9 mouse cellular contexts compared by ENCODE assay signal in the genomic region with DNA sequence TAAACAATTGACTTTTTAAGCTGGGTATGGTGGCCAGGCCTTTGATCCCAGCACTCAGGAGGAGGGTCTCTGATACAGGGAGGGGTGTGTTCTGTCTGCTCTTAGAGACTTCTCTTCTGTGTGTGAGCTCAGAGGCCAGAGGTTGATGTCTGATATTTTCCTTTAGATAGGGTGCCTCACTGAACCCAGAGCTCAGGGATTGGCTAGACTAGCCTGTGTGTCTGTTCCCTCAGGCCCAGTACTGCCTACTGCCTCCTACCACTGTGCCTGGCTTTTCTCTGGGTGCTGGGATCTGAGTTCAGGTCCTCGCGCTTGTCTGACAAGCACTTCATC. TPM values are rescaled to one million over a fixed set of nuclear protein-coding genes. Genes with fewer than 3 reads are reported as not detected.
DNase-seq lines count a peak whose midpoint lies in the region; ATAC-seq and TF ChIP-seq lines count a peak whose summit lies in the region.
"Had no signal": no experiment of that assay in that cellular context is flagged by ENCODE, and none has a peak within 500 bp of the region (broad histone marks: within the 10 kb centered on the region; RNA-seq: fewer than 3 reads in every experiment).

No protein-coding gene starts in this region.

- no peak for TF ChIP-seq EP300 in liver, embryonic 14.5 days (IDR thresholded peaks at IDR 0.05; ENCODE audit: low read depth)

- peaks cover 21% of the 10 kb centered on the region for H3K4me1 ChIP-seq in heart, embryonic 12.5 days (replicated peaks)
- peaks cover 28 to 50% of the 10 kb centered on the region in 2 experiments for H3K4me1 ChIP-seq in liver, embryonic 14.5 days (replicated peaks; ENCODE audit: control insufficient read depth in 2 of 2, insufficient read depth in 2 of 2, low read length in 1 of 2)

- WGBS in heart, embryonic 12.5 days, result 89% methylated on average over 2 of the region's 2 CpGs
- WGBS in liver, embryonic 14.5 days (ENCODE audit: insufficient replicate concordance), result 66% methylated on average over 2 of the region's 2 CpGs

- intact Hi-C loops in gastrocnemius, postnatal 36 days (cut with DNase I), result no loop called here

- H3K9me3 ChIP-seq in heart, embryonic 12.5 days (replicated peaks), result no peaks in the 10 kb centered on the region
- no peaks in the 10 kb centered on the region for H3K9me3 ChIP-seq in liver, embryonic 14.5 days (ENCODE audit: control insufficient read depth, low read length)
- H3K9me3 ChIP-seq: limb, embryonic 12.5 days had no signal

- peak; percentile 22 for TF ChIP-seq CTCF in liver, embryonic 14.5 days (IDR thresholded peaks at IDR 0.05; ENCODE audit: low read depth)

- no peaks in the 10 kb centered on the region for H3K36me3 ChIP-seq in heart, embryonic 12.5 days
- H3K36me3 ChIP-seq in liver, embryonic 14.5 days (replicated peaks; ENCODE audit: control insufficient read depth, insufficient read depth, low read depth), result peaks cover 30% of the 10 kb centered on the region
- H3K36me3 ChIP-seq: limb, embryonic 12.5 days had no signal

- no peaks in the 10 kb centered on the region for H3K27me3 ChIP-seq in heart, embryonic 12.5 days (replicated peaks)
- no peaks in the 10 kb centered on the region for H3K27me3 ChIP-seq in liver, embryonic 14.5 days (ENCODE audit: control insufficient read depth, insufficient read depth, low read length)
- H3K27me3 ChIP-seq: limb, embryonic 12.5 days had no signal

- peak; percentile 38; the same call in 1 of the 2 replicates for ATAC-seq in heart, embryonic 12.5 days (ENCODE audit: insufficient number of reproducible peaks, low FRiP score)
- peak; percentile 63 for ATAC-seq in liver, embryonic 14.5 days (ENCODE audit: insufficient read depth)

- H3K4me2 ChIP-seq in heart, embryonic 12.5 days, result peak overlapping the region; percentile 40
- H3K4me2 ChIP-seq in liver, embryonic 14.5 days (ENCODE audit: low read depth), result peak overlapping the region; percentile 80

- peak overlapping the region; percentile 97 for H3K27ac ChIP-seq in heart, embryonic 12.5 days (ENCODE audit: poor library complexity, severe bottlenecking)
- peak overlapping the region; percentile 100 for H3K27ac ChIP-seq in liver, embryonic 14.5 days
- H3K27ac ChIP-seq: limb, embryonic 12.5 days had no signal

- H3K9ac ChIP-seq in heart, embryonic 12.5 days, result no peak overlapping the region
- peak overlapping the region; percentile 100 for H3K9ac ChIP-seq in liver, embryonic 14.5 days (replicated peaks)
- H3K9ac ChIP-seq: limb, embryonic 12.5 days had no signal

- H3K4me3 ChIP-seq in heart, embryonic 12.5 days, result peak overlapping the region; percentile 93
- H3K4me3 ChIP-seq in liver, embryonic 14.5 days (ENCODE audit: insufficient read depth in 1 of 2, low read depth in 2 of 2, low read length in 2 of 2), result peak overlapping the region; percentile 69 to 99
- H3K4me3 ChIP-seq: limb, embryonic 12.5 days had no signal

- DNase-seq in heart, adult 8-10 months (ENCODE audit: low spot score), result no peak
- DNase-seq in spleen, postnatal 36 days (ENCODE audit: low spot score in 2 of 2), result peak; percentile 10 to 29
- DNase-seq in spleen, postnatal 14 days (ENCODE audit: low spot score in 2 of 2), result no peak
- DNase-seq in liver, embryonic 14.5 days (ENCODE audit: low read depth in 3 of 3, low spot score in 3 of 3), result peak; percentile 60 to 74 (median 71)
- no peak for DNase-seq in gastrocnemius, postnatal 36 days
- DNase-seq in frontal cortex, postnatal 14 days (ENCODE audit: low spot score in 2 of 2), result no peak
- DNase-seq in thymus, postnatal 0 days (ENCODE audit: low spot score), result no peak

RNA-seq across cellular contexts. Expression of gene Gclm, which starts 2.4 kb away (rescaled TPM):
- polyA plus RNA-seq in heart, embryonic 12.5 days (2016; fragmentation: Nextera tagmentation; extraction: Ambion mirVana), result 108 and 122 TPM in 2 replicates
- total RNA-seq in heart, adult 8-10 months (2022), result 10 to 100 TPM; 42.6 to 75.3 (median 55.1) TPM
- 95.7 and 140 TPM in 2 replicates for polyA plus RNA-seq in liver, embryonic 14.5 days (2012; rRNA removed)
- polyA plus RNA-seq in liver, embryonic 14.5 days (2014; fragmentation: Nextera tagmentation; extraction: Ambion mirVana), result 360 and 422 TPM in 2 replicates
- total RNA-seq in gastrocnemius, postnatal 36 days (2021), result 10 to 100 TPM; 32.2 to 47.4 TPM
- polyA plus RNA-seq in thymus, postnatal 0 days (2015; fragmentation: Nextera tagmentation; extraction: Ambion mirVana), result 53.6 and 63.7 TPM in 2 replicates

RNA-seq across cellular contexts. Expression of gene Dnttip2, which starts 26.5 kb away (rescaled TPM):
- polyA plus RNA-seq in heart, embryonic 12.5 days (2016; fragmentation: Nextera tagmentation; extraction: Ambion mirVana), result 50.1 and 53.4 TPM in 2 replicates
- 10 to 100 TPM; 23.3 to 29.7 (median 26.1) TPM for total RNA-seq in heart, adult 8-10 months (2022)
- polyA plus RNA-seq in liver, embryonic 14.5 days (2012; rRNA removed), result 12.2 and 24.0 TPM in 2 replicates
- polyA plus RNA-seq in liver, embryonic 14.5 days (2014; fragmentation: Nextera tagmentation; extraction: Ambion mirVana), result 36.5 and 37.0 TPM in 2 replicates
- 10 to 100 TPM; 18.9 to 27.1 TPM for total RNA-seq in gastrocnemius, postnatal 36 days (2021)
- polyA plus RNA-seq in thymus, postnatal 0 days (2015; fragmentation: Nextera tagmentation; extraction: Ambion mirVana), result 68.5 and 71.5 TPM in 2 replicates

RNA-seq across cellular contexts. Expression of gene Bcar3, which starts 46.2 kb away (rescaled TPM):
- polyA plus RNA-seq in heart, embryonic 12.5 days (2016; fragmentation: Nextera tagmentation; extraction: Ambion mirVana), result 6.0 and 7.3 TPM in 2 replicates
- 1 to 10 TPM; 3.9 to 8.2 (median 5.2) TPM for total RNA-seq in heart, adult 8-10 months (2022)
- polyA plus RNA-seq in liver, embryonic 14.5 days (2012; rRNA removed), result 3.5 and 4.2 TPM in 2 replicates
- polyA plus RNA-seq in liver, embryonic 14.5 days (2014; fragmentation: Nextera tagmentation; extraction: Ambion mirVana), result 3.1 and 3.5 TPM in 2 replicates
- total RNA-seq in gastrocnemius, postnatal 36 days (2021), result 1 to 10 TPM; 3.6 to 4.4 TPM
- polyA plus RNA-seq in thymus, postnatal 0 days (2015; fragmentation: Nextera tagmentation; extraction: Ambion mirVana), result 4.5 and 5.3 TPM in 2 replicates

Comparison
In these comparisons a context has a peak if more than half of its experiments do, and no peak if none do; other contexts are left out.
1. DNase-seq: peak in spleen, postnatal 36 days (2 of 2) and liver, embryonic 14.5 days (3 of 3); none in heart, adult 8-10 months (single experiment), spleen, postnatal 14 days (0 of 2), gastrocnemius, postnatal 36 days (0 of 2), frontal cortex, postnatal 14 days (0 of 2) and thymus, postnatal 0 days (single experiment).